Mouse (Mus musculus) sigmoid colon, adult 10 weeks (tissue): ENCODE data around the gene Unc13d. TPM values are rescaled to one million over a fixed set of nuclear protein-coding genes. Genes with fewer than 3 reads are reported as not detected.

Experiments
- polyA plus RNA-seq: library from polyadenylated mRNA; stranded (reverse); fragments of 350-450 nt; fragmentation: Illumina TruSeq; extraction: RNeasy Lipid Tissue Mini Kit (QIAGEN cat#74804); gene quantifications from one replicate; pipeline ENCODE4 v1.2.3, GENCODE M21; 2014; ENCODE audit warnings: low read depth, low replicate concordance

Gene Unc13d
- 0.22 TPM for polyA plus RNA-seq

DNA sequence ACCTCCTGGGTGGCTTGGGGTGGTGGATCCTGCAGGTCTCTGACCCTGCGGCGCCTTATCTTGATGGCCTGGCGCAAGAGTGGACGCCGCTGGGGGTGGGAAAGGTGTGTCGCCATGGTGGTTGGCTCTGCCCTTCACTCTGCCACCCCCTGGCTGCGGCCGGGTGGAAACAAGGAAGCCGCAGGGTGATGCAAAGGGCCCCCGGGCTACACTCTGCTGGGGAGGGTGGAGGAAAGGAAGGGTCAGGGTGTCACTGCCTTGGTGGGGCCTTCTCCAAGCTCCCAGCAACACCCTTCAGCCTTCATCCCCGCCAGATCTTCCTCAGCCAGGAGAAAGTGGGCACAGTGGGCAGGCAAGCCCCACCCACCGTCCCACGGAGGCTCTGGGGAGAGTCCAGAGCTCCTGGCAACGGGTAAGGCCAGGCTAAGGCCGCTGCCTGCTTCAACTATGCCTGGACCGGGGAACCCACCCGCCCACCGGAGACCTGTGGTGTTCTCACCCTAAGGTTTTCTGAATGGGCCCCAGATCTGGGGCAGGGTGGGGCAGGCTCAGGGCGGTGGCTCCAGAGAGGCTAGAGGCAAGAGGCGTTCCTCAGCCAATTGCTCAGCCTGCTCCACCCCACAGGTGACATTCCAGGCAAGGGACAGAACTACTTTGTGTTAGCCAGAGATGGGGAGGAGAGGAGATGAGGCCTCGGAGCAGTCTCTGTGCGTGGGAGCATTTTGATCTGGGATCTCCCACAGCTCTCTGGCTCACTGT is at the start of gene Unc13d:
TSS of gene Unc13d (minus strand) at position 516 of the 759 bp plus-strand sequence.

DNA sequence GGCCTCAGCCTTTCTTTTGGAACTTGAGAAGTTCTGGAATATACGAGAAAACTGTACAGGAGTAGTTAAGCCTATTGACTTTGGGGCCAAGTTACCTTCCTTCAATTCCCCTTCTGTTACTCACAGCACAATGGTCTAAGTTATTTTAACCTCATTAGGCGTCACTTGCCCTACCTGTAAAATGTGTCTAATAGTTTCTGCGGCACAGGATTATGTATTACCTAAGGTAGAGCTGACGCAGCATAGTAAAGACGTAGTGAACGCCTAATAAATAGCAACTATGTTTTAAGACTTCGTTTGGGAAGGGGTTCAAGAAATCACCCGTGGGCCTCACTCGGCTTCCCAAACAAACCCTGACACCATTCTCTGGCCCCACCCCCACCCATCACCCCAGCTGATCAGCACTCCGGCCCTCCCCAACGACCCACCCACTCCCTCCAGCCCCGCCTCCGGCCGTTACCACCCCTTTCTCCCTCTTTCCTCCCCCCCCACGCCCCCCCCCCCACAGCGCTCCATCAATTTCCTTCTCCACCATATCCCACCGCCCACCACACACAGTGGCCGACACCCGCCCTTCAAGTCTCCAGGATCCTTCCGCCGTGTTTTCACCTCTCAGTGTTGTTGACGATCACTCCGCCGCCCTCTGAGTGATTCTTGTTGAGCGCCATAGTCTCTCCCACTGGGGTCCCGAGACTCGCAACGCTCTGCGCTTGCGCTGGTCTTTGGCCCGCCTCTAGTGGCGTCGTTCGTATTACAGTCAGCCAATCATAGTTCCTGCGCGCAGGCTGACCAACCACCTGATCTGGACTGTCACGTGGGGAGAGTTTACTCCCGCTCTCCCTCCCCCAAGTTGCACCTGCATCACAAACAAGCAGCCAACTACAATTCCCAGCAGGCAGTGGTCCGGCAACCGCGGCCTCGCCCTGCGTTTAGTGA is 8.8 kb upstream of the Unc13d start, which contains the start of gene Wbp2:
TSS of gene Wbp2 (minus strand) at position 738 of the 936 bp plus-strand sequence.

DNA sequence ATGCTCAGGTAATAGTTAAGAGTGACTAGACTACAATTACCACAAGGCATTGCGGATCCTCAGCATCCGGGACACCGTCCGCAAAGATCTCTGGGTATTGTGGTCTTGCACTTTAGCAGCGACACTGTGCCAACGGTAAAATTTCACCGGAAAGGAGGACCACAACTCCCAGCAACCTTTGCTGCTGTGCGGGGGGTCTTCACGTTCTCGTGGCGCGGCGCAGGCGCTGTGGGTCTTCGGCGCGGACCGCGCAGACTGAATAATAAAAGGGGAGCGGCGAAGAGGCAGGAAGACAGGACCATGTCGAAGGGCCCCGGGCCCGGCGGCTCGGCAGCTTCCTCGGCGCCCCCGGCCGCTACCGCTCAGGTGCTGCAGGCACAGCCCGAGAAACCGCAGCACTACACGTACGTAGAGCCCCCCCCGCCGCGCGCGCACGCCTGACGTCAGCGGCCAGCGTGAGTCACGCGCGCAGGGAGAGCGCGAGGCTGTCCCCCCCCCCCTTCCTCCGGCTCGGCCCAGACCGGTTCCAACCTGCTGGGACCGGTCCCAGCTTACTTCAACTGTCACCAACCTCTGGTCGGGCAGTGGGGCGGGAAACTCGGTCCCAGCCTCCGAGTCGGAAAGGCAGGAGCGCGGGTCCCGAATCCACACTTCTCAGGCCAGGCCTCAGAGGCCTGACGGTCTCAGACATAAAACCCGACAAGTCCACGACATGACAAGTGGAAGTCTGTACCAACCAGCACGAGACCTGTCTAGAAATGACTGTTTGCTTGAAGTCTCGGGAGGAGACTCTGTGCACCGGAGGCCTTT is 47.5 kb downstream of the Unc13d start, which contains the start of gene Unk:
TSS of gene Unk (plus strand) at position 235 of the 810 bp plus-strand sequence.

DNA sequence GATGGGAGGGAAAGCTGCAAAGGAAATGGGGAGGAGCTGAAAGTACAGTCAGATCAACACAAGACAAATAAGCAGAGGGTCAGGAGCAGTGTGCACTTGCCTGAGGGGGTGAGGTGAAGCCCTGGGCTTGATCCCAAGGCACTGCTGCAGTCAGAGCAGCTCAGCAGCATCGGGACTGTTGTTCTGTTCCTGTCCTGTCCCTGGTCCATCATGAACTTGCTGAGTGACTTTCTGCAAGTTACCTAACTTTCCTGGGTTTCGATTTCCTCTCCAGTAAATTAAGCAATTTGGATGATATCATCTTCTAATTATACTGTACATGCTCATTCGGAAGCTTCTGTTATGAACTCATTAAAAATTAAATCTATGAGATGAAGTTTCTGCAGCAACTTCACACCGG is 50.0 kb downstream of the Unc13d start, which contains the start of gene H3f3b:
TSS of gene H3f3b (minus strand) at position 207 of the 400 bp plus-strand sequence.

DNA sequence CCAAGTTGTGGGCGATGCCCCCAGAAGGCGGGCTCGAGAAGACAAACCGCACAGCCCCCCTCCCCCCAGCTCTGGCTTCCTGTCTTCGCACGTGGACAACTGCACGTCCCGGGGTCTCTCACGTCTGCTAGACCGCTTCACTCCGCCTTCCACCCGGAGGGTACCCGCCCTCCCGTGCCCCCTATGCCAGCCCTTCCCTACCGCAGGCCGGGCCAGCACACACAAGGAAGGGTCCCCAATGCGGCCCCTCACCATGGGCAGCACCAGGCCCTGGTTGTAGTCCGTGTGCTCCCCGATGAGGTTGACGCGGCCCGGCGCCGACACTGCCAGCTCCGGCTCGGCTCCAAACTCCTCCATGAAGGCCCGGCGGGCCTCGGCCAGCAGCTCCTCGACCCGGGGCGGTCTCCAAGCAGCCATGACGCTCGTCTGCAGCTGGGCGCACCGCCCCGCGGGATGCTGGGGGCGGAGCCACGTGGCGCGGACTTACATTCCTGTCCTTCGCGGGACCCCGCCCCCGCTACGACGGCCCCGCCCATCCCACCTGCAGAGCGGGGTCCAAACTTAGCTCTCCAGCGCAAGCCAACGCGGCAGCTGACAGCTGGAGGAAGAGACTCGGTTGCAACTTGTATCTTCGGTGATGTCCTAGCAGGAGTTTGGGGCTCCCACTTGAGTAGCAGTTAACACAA is 65.4 kb downstream of the Unc13d start, which contains the start of gene Galk1:
TSS of gene Galk1 (minus strand) at position 458 of the 686 bp plus-strand sequence.

Other genes with a start within 250 kb of the Unc13d start
- gene Myo15b, start 219.6 kb downstream of the Unc13d start, polyA plus RNA-seq = 34.7 TPM
- not detected for gene Smim5, start 178.0 kb downstream of the Unc13d start, polyA plus RNA-seq
- gene Smim6, start 165.9 kb downstream of the Unc13d start, polyA plus RNA-seq = 23.0 TPM
- 6.4 TPM for gene Sap30bp, start 144.7 kb downstream of the Unc13d start, polyA plus RNA-seq
- gene Recql5, start 144.5 kb downstream of the Unc13d start, polyA plus RNA-seq = 2.3 TPM
- gene Itgb4, start 103.3 kb downstream of the Unc13d start, polyA plus RNA-seq = 1.3 TPM
- gene Galk1, start 65.2 kb downstream of the Unc13d start, polyA plus RNA-seq = not detected
- gene H3f3b, start 50.0 kb downstream of the Unc13d start, polyA plus RNA-seq = 1,501 TPM
- gene Unk, start 47.6 kb downstream of the Unc13d start, polyA plus RNA-seq = 2.3 TPM
- 15.4 TPM for gene Wbp2, start 9.0 kb upstream of the Unc13d start, polyA plus RNA-seq
- 0.28 TPM for gene Trim47, start 49.2 kb upstream of the Unc13d start, polyA plus RNA-seq
- gene Trim65, start 53.2 kb upstream of the Unc13d start, polyA plus RNA-seq = 6.8 TPM
- 2.1 TPM for gene Mrpl38, start 60.9 kb upstream of the Unc13d start, polyA plus RNA-seq
- 6.6 TPM for gene Fbf1, start 90.2 kb upstream of the Unc13d start, polyA plus RNA-seq
- 2.0 TPM for gene Ten1, start 120.9 kb upstream of the Unc13d start, polyA plus RNA-seq
- gene Acox1, start 121.1 kb upstream of the Unc13d start, polyA plus RNA-seq = 174 TPM
- not detected for gene Evpl, start 160.1 kb upstream of the Unc13d start, polyA plus RNA-seq
- 6.2 TPM for gene Srp68, start 196.3 kb upstream of the Unc13d start, polyA plus RNA-seq
- not detected for gene Galr2, start 203.0 kb upstream of the Unc13d start, polyA plus RNA-seq
- gene Exoc7, start 229.3 kb upstream of the Unc13d start, polyA plus RNA-seq = 8.8 TPM